Mouse (Mus musculus) stomach, postnatal 0 days (tissue): ENCODE measurements around the gene Ntm. TPM values are rescaled to one million over a fixed set of nuclear protein-coding genes. Genes with fewer than 3 reads are reported as not detected.

Source experiments
- ATAC-seq: fragments of 200-750 bp; cut with Nextera tagmentation; 2 replicates; pipeline ENCODE4 v1.8.0; 2017; ENCODE audit not compliant: low FRiP score, low TSS enrichment
- DNase-seq: peaks from one replicate; pipeline ENCODE4 v3.0.0-alpha.2; 2016; ENCODE audit warnings: low spot score
- H3K27ac ChIP-seq: fragments of 300-500 bp; sonication (generic); replicated peaks from 2 replicates; pipeline ENCODE4 v1.5.1; 2014; ENCODE audit warnings: mild to moderate bottlenecking, control low read depth
- H3K27me3 ChIP-seq: fragments of 300-500 bp; sonication (generic); 2 replicates; pipeline ENCODE4 v1.6.1; 2014; ENCODE audit warnings: low read length; ENCODE audit not compliant: control insufficient read depth, insufficient read depth
- H3K36me3 ChIP-seq: fragments of 300-500 bp; sonication (generic); 2 replicates; pipeline ENCODE4 v1.6.1; 2014; ENCODE audit warnings: low read length, mixed read lengths; ENCODE audit not compliant: control insufficient read depth, insufficient read depth
- H3K4me1 ChIP-seq: fragments of 300-500 bp; sonication (generic); replicated peaks from 2 replicates; pipeline ENCODE4 v1.6.1; 2014; ENCODE audit warnings: antibody characterized with exemption; ENCODE audit not compliant: control insufficient read depth, insufficient read depth
- H3K4me2 ChIP-seq: fragments of 300-500 bp; sonication (generic); replicated peaks from 2 replicates; pipeline ENCODE4 v1.6.1; 2014; ENCODE audit warnings: low read depth, mild to moderate bottlenecking, control low read depth, moderate library complexity
- H3K4me3 ChIP-seq: fragments of 300-500 bp; sonication (generic); 2 replicates; pipeline ENCODE4 v1.5.1; 2014; ENCODE audit warnings: low read depth, low read length, control low read depth
- H3K9ac ChIP-seq: fragments of 300-500 bp; sonication (generic); 2 replicates; pipeline ENCODE4 v1.6.1; 2014; ENCODE audit warnings: mild to moderate bottlenecking, low read length, control low read depth, mixed read lengths
- H3K9me3 ChIP-seq: fragments of 300-500 bp; sonication (generic); 2 replicates; pipeline ENCODE4 v1.6.1; 2016; ENCODE audit warnings: low read length; ENCODE audit not compliant: control insufficient read depth
- CTCF ChIP-seq: IDR thresholded peaks from 2 replicates; pipeline ENCODE4 v1.5.1; 2016; ENCODE audit warnings: antibody characterized with exemption, low read depth, mild to moderate bottlenecking, moderate library complexity
- EP300 ChIP-seq: optimal IDR thresholded peaks from 2 replicates; pipeline ENCODE3; 2016; ENCODE audit warnings: antibody characterized with exemption
- WGBS: fragments of 180-500 bp; shearing (Covaris S2); extraction: QIAGEN DNeasy Blood & Tissue Kit; methylation state at CpG from one replicate; pipeline ENCODE4 v1.1.7; 2014; 5-methylcytosine and 5-hydroxymethylcytosine counted together
- polyA plus RNA-seq: library from polyadenylated mRNA; unstranded; fragments of >200 nt; fragmentation: Nextera tagmentation; extraction: Ambion mirVana; gene quantifications from 2 replicates; pipeline ENCODE4 v1.2.1, GENCODE M21; 2015

The Ntm gene
- polyA plus RNA-seq, 1 experiment from 2014 or later = 5.9 TPM

- no peak overlapping the region for H3K4me2 ChIP-seq
- TF ChIP-seq EP300 (no peak), CTCF (no peak)
- H3K9ac ChIP-seq = no peak overlapping the region
- H3K9me3 ChIP-seq = no peaks in the 10 kb centered on the region
- no peak overlapping the region for H3K4me3 ChIP-seq
- WGBS = 54% methylated on average over 1 of the region's 1 CpGs
- no peaks in the 10 kb centered on the region for H3K36me3 ChIP-seq
- no peaks in the 10 kb centered on the region for H3K27me3 ChIP-seq
- DNase-seq (no peak), ATAC-seq (no peak)
- H3K27ac ChIP-seq = no peak overlapping the region
- H3K4me1 ChIP-seq = no peaks in the 10 kb centered on the region
These were observed 937.8 kb downstream of the Ntm start for GRCm38 (mm10) chr9:29025104-29025503.

GRCm38 (mm10) chr9:29016879-29017278 is 946.1 kb downstream of the Ntm start:
- 84% methylated on average over 3 of the region's 3 CpGs for WGBS
- no peaks in the 10 kb centered on the region for H3K9me3 ChIP-seq
- ATAC-seq = no peak

GRCm38 (mm10) chr9:29013881-29014280 is 949.1 kb downstream of the Ntm start:
- Histone ChIP-seq H3K4me2 (no peak overlapping the region), H3K4me3 (no peak overlapping the region), H3K4me1 (no peaks in the 10 kb centered on the region), H3K27me3 (no peaks in the 10 kb centered on the region), H3K9ac (no peak overlapping the region), H3K9me3 (no peaks in the 10 kb centered on the region), H3K36me3 (no peaks in the 10 kb centered on the region), H3K27ac (no peak overlapping the region)
- DNase-seq (no peak), ATAC-seq (no peak)
- TF ChIP-seq CTCF (no peak), EP300 (no peak)
- 92% methylated on average over 17 of the region's 17 CpGs for WGBS

More at GRCm38 (mm10) chr9:29016879-29017278, 946.1 kb downstream of the Ntm start:
- Histone ChIP-seq H3K4me1 (no peaks in the 10 kb centered on the region), H3K27me3 (no peaks in the 10 kb centered on the region), H3K27ac (no peak overlapping the region), H3K4me3 (no peak overlapping the region), H3K36me3 (no peaks in the 10 kb centered on the region), H3K9ac (no peak overlapping the region), H3K4me2 (no peak overlapping the region)
- no peak for TF ChIP-seq CTCF
- TF ChIP-seq EP300 = no peak
- DNase-seq = no peak

- no peak overlapping the region for H3K27ac ChIP-seq
- H3K9me3 ChIP-seq = no peaks in the 10 kb centered on the region
- TF ChIP-seq EP300 (no peak), CTCF (no peak)
- 84% methylated on average over 6 of the region's 6 CpGs for WGBS
- no peak overlapping the region for H3K4me2 ChIP-seq
- DNase-seq (no peak), ATAC-seq (no peak)
- no peaks in the 10 kb centered on the region for H3K27me3 ChIP-seq
- H3K4me1 ChIP-seq = no peaks in the 10 kb centered on the region
- H3K4me3 ChIP-seq = no peak overlapping the region
- no peaks in the 10 kb centered on the region for H3K36me3 ChIP-seq
- H3K9ac ChIP-seq = no peak overlapping the region
These were observed 950.4 kb downstream of the Ntm start for GRCm38 (mm10) chr9:29012541-29012940.

- 60% methylated on average over 3 of the region's 3 CpGs for WGBS
- DNase-seq = no peak
- ATAC-seq = no peak
- no peaks in the 10 kb centered on the region for H3K36me3 ChIP-seq
- no peak overlapping the region for H3K4me3 ChIP-seq
- no peaks in the 10 kb centered on the region for H3K4me1 ChIP-seq
- no peak overlapping the region for H3K9ac ChIP-seq
- no peaks in the 10 kb centered on the region for H3K27me3 ChIP-seq
- H3K4me2 ChIP-seq = no peak overlapping the region
- H3K9me3 ChIP-seq = no peaks in the 10 kb centered on the region
- TF ChIP-seq EP300 = no peak
- no peak for TF ChIP-seq CTCF
- H3K27ac ChIP-seq = no peak overlapping the region
These were observed 951.5 kb downstream of the Ntm start for GRCm38 (mm10) chr9:29011476-29011875.

- Histone ChIP-seq H3K27ac (no peak overlapping the region), H3K4me2 (no peak overlapping the region), H3K36me3 (no peaks in the 10 kb centered on the region), H3K4me1 (no peaks in the 10 kb centered on the region), H3K27me3 (no peaks in the 10 kb centered on the region), H3K9ac (no peak overlapping the region), H3K4me3 (no peak overlapping the region), H3K9me3 (no peaks in the 10 kb centered on the region)
- ATAC-seq = no peak
- TF ChIP-seq EP300 (no peak), CTCF (no peak)
- no peak for DNase-seq
- 81% methylated on average over 7 of the region's 7 CpGs for WGBS
These were observed 958.4 kb downstream of the Ntm start for GRCm38 (mm10) chr9:29004534-29004933.
